Mouse (Mus musculus): ENCODE measurements around the gene Id3.
"Not testable (repeated sequence)": the region's sequence is repeated elsewhere in the genome, so short reads cannot be mapped to it uniquely, and the experiment has no call there.

The Id3 gene

GRCm38 (mm10) chr4:136143193-136143976 lies at the start of gene Id3:
Gene Id3 (plus strand): TSS chr4:136143497.
- peak; percentile 55 to 71 for DNase-seq (ENCODE audit: low spot score in 2 of 2)

DNA sequence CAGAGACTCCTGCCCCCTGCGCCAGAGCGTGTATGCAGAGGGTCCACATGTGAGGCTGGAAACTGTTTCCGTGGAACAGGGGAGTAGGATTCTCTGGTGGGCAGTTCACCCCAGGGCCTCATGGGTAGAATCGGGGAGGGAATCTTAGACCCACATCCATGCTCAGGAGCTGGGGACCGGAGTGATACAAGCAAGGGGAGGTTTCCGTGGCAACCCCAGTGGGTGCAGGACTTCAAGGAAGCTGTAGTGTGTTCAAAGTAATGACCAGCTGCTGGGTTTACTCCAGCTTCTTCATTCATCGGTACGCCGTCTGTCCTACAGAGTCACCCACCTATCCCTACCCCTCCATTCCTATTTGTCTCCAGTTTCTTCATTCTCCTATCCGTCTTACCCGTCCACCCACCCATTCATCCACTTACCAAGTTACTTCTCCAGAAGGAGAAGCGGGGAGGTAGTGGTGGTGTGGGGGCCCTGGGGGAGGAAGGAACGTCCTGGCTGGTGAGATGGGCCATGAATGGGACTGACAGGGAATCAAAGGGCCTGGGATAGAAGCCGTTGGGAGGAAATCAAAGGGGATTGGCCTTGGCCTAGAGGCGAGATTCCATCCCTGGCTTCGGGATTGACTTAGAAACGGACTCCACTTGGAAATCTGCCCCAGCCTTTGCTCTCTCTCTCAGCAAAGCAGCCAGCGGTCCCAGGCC lies 48.6 kb upstream of the Id3 start:
- peak in 1 of 2 experiments; percentile 49 for DNase-seq (ENCODE audit: low spot score in 2 of 2)

DNA sequence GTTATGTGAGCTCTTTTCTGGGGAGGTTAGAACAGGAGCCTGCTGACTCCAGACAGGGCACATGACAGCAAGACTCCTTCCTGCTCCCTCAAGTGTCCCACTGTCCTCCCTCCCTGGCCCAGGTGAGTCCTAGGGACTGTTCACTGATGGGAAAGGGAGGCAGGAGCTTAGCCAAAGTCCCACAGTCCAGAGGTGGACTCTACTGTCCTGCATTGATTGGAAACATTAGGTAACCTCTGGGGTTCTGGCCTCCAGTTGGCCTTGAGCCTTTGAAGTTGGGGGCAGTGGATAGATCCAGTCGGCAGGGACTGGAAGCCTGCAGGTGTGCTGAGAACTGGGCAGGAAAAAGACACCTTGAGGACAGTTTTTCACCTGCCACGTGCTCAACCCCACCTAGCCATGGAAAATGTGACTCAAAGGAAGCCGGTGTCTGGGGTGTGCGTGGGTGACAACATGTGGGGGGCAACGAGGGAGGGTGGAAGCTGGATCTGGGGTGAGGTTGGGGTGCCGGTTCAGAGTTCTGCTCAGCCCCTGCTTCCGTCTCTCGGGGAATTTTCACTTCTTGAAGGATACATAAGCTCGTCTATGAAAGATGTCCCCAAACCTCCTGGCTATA lies 47.7 kb upstream of the Id3 start:
- no peak for DNase-seq (ENCODE audit: low spot score in 2 of 2)

DNA sequence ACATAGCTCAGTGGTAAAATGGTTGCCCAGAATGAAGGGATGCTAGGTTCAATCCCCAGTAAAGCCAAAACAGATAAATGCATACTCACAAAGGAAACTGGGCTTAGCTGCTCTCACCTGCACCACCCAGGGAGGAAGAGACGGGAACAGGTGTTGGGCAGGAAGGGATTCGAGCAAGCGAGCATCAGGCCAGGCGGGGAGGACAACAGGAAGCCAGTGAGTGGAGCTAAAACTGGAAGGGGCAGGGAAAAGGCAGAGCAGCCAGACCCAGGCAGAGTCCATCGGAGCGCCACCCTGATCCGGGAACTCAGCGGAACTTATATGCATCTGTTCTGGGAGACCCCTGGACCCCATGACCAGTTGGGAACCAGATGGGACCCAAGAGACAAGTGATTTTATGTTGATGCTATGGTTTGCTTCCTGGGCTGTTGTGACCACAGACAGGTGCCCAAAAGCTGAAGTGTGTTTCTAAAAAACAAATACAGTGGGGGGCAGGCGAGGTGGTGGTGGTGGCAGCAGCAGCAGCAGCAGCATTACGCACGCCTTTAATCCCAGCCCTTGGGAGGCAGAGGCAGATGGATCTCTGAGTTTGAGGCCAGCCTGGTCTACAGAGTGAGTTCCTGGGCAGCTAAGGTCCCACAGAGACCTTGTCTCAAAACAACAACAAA lies 46.7 kb upstream of the Id3 start:
- DNase-seq (ENCODE audit: low spot score in 2 of 2), result no peak

GRCm38 (mm10) chr4:136098446-136098845 lies 44.9 kb upstream of the Id3 start:
- DNase-seq (ENCODE audit: low spot score in 2 of 2), result no peak

- no peak for DNase-seq (ENCODE audit: low spot score in 2 of 2)
These were observed 42.8 kb upstream of the Id3 start for GRCm38 (mm10) chr4:136100396-136101070.

DNA sequence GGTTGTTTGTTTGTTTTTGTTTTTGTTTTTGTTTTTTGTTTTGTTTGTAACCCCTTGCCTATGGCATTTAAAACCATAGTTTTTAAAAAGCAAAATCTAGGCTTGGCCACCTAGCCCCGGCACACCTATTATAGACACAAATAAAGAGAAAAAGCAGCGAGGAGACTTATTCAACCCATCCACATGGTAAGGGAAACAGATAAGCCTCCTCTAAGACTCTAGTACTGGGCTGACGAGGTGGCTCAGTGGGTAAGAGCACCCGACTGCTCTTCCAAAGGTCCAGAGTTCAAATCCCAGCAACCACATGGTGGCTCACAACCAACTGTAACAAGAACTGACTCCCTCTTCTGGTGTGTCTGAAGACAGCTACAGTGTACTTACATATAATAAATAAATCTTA lies 41.5 kb upstream of the Id3 start:
- DNase-seq (ENCODE audit: low spot score in 2 of 2), result not testable (repeated sequence)

- DNase-seq (ENCODE audit: low spot score in 2 of 2), result peak in 1 of 2 experiments; percentile 24
These were observed 38.5 kb upstream of the Id3 start for GRCm38 (mm10) chr4:136104590-136105337.

- DNase-seq (ENCODE audit: low spot score in 2 of 2), result no peak
These were observed 36.4 kb upstream of the Id3 start for GRCm38 (mm10) chr4:136106880-136107301.

DNA sequence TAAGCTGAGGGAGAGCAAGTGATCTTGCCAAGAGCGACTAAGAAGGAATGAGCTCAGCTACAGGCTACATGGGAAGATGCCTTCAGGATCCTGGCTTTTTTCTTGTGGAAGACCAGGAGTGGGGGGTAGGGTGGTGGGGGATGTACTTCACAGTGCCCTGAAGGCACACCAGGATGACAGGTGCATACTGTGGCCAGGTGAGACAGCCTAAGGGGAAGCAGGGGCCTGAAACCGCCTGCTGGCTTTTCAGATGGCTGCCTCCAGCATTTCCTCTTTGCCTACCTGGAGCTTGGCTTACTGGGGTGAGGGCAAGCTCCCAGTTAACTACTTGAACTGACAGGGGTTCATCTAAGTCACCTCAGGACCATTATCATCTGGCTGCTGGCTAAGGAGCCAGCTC lies 34.1 kb upstream of the Id3 start:
- DNase-seq (ENCODE audit: low spot score in 2 of 2), result no peak

GRCm38 (mm10) chr4:136109941-136110900 lies 33.1 kb upstream of the Id3 start:
- DNase-seq (ENCODE audit: low spot score in 2 of 2), result no peak

GRCm38 (mm10) chr4:136112344-136112743 lies 31.0 kb upstream of the Id3 start:
- DNase-seq (ENCODE audit: low spot score in 2 of 2), result no peak

- no peak for DNase-seq (ENCODE audit: low spot score in 2 of 2)
These were observed 28.6 kb upstream of the Id3 start for GRCm38 (mm10) chr4:136114747-136115146.

GRCm38 (mm10) chr4:136117022-136117421 lies 26.3 kb upstream of the Id3 start:
- DNase-seq (ENCODE audit: low spot score in 2 of 2), result no peak

GRCm38 (mm10) chr4:136120041-136120440 lies 23.3 kb upstream of the Id3 start:
- no peak for DNase-seq (ENCODE audit: low spot score in 2 of 2)

DNA sequence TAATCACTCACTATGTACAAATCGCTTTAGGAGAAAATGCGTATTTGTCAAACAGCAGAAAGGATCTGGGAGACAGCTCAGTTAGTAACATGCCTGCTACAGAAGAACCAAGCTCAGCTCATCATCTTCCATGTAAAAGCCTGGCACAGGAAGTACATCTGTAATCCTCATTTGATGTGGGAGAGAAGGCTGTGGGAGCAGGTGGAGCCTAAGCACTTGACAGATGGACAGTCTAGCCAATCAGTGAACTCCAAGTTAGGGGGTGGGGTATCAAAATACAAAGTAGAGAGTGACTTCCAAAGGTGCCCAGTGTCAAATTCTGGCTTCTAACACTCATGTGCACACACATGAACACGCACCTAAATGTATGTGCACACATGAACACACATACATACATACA lies 22.1 kb upstream of the Id3 start:
- DNase-seq (ENCODE audit: low spot score in 2 of 2), result no peak

DNA sequence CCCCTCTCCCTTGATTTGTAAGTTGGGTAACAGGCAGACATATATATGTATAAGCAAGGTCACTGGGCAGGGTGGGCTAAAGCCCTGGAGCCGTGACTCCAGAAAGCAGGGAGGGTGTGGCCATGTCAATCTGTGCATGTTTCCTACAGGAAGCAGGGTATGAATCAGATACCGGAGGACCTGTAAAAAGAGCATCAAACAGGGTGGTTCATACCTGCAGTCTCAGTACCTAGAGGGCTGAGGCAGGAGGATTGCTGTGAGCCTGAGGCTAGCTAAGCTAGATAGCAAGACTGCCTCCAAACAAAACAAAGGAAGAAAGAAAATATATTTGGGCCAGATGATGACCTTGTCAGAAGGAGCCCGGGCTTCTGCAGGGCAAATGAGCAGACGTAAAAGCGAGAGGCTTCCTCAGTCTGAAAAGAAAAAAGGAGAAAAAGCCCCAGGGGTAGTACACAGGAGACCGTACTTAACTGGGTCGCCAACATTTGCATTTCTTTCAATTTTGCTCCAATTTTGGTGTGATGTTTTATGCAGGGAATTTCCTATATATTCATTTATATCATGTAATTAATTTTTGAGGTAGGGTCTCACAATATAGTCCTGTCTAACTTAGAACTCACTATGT lies 21.3 kb upstream of the Id3 start:
- DNase-seq (ENCODE audit: low spot score in 2 of 2), result no peak

GRCm38 (mm10) chr4:136123111-136123791 lies 20.0 kb upstream of the Id3 start:
- no peak for DNase-seq (ENCODE audit: low spot score in 2 of 2)

DNA sequence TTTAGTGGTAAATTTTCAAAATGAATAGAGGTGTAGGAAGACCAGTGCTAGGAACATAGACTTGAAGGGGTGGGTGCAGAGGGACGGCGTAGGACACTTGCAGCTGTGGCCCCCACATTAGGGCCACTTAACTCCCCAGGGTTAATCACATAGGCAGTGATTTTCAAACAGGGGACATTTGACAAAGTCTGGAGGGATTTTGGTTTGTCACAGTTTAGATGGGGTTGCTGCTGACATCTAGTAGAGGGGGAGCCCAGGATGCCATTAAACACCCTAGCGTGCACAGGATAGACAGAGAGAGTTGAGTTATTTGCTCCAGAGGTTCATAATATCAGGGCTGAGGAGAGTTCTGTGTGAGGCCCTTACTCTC lies 19.5 kb upstream of the Id3 start:
- DNase-seq (ENCODE audit: low spot score in 2 of 2), result no peak

Measured in cerebellum, postnatal 4 days (tissue).